Mouse (Mus musculus) kidney, postnatal 10 days (tissue): ENCODE results near the gene Olfr266.

Experiments used
- DNase-seq: peaks from one replicate; pipeline ENCODE4 v3.0.0; 2021; ENCODE audit warnings: mixed read lengths

Olfr266 gene

GRCm38 (mm10) chr3:106826187-106826586, at the start of gene Olfr266:
Gene Olfr266 (minus strand): TSS chr3:106826287.
- no peak for DNase-seq

DNA sequence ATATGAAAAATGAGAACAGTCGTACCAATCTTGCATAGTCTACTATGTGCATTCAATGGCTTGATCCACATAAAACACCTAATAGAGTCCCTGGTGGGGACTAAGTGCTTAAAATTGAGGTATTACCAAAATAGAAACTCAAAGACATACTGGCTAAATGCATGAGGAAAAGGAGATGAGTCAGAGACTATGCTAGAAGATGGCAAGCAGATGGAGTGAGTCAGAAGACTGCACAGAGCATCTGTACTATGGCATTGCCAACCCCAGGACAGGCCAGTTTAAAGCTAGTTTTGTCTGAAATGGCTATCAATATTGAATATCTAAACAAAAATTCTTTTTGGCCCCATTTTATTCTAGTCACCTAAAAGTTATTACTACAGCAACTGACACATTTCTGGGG, 49.5 kb upstream of the Olfr266 start:
- no peak for DNase-seq

DNA sequence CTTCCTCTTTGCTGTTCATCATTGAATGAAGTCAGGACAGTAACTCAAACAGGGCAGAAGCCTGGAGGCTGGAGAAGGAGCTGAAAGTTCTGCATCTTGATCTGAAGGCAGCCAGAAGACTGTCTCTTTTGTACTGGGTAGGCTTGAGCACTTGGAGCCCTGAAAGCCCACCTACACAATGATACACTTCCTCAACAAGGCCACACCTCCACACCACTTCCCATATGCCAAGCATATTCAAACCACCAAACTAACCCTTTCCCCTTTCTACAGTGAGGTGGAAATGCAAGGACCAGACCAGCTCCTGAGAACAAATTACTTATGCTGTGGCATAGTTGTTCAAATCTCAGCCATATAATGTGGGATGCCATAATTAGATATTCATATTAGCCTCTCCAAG, 46.8 kb upstream of the Olfr266 start:
- no peak for DNase-seq

DNA sequence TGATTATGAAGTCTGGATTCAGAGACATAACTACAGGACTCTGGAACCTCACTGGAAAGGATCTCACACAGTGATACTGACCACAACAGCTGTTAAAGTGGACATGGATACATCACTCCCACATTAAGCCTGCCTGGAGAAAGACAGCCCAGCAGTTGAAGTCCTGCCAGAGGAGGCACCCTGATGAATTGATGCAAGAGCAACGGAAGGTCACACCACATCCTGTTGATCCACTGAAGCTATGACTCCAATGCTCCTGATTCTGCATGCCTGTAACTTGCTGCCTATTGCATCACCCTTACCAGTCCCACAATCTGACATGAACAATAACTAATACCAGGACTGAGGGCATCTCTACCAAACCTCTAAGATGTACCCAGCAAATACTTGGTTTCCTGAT, 6.0 kb upstream of the Olfr266 start:
- DNase-seq: peak; percentile 51

DNA sequence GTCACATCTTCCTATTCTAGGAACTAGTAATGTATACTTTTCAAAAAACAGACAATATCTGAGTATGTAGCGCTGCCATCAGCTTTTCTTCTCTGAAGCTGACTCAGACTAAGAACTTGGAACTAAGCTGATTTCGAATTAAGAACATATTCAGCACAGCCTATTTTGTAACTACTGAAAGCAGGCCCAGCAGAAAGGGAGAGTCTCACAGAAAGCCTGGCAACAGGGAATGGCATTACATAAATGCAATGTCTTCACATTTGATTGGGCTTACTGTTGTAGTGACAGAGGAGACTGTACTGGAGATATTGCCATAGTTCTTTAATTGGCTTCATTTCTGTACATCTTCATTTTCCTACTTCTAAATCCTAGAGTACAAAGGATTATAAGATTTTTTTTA, 8.4 kb downstream of the Olfr266 start:
- DNase-seq: no peak

DNA sequence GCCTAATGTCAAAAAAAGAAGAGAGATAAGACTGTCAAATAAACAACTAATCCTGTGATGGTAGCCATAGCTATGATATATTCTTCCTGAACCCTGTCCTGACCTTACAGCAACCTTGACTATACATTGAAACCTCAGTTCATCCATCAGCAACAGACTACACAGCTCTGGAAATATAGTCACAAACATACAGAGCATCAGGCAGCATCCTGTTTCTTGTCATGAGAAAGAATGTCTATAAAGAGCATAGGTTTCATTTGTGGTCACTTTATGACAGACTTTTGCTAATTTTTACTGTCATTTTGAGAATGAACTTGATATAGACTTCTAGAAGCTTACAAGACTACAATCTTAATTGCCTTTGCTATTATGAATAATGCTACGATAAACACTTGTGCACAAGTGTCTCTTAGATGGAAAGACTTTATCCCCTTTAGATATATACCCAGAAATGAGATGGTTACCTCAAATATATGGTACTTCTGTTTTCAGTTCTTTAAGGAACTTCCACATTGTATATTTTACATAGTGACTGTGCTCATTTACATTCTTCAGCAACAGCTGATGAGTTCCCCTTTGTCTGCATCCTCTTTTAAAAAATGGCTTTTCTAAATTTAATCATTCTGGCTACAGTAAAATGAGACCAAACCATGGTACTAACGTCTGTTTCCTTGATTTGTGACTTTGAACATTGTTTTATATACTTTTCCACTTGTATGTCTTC, 17.0 kb downstream of the Olfr266 start:
- no peak for DNase-seq

GRCm38 (mm10) chr3:106798079-106798478, 28.0 kb downstream of the Olfr266 start:
- DNase-seq: no peak

DNA sequence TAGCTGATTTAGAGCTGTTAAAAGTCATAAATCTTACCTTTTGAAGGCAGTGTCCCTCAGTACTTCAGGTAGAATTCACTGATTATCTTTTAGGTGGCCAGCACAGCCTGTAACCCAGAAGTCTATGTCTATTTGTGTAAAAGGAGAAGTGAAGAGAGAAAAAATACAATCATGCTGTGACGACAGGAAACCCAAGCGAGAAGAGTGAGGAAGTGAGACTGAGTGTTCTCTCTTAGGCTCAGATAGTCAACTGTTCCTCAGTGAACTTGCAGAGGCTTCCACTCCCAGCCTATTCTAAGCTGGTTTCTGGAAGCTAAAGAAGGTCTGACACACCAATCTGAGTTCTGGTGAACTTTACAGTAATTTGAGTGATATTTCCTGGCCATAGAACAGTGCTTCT, 36.2 kb downstream of the Olfr266 start, which contains the start of gene Cd53:
Gene Cd53 (minus strand): TSS at position 220 of the 400 bp plus-strand sequence.
- DNase-seq: no peak

- DNase-seq: peak; percentile 13
These were observed 37.6 kb downstream of the Olfr266 start for GRCm38 (mm10) chr3:106788440-106788887.

DNA sequence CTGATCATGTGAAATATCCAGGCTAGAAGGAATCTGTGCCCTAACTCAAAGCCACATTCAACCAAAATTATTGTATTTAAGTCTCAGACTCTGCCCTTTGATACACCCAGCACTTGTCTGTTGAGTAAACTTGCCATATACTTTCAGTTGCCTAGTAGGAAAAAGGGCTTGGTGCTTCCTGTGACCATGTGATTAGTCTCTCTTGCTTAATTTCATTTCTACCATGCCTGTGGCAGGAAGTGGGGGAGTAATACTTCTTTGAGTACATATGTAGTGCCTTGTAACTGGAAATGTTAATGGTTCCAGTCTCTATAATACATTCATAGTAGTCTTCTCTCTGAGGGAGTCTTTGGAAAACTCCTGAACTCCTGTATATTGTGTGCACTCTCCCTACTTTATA, 38.1 kb downstream of the Olfr266 start:
- DNase-seq: no peak

GRCm38 (mm10) chr3:106785130-106785529, 41.0 kb downstream of the Olfr266 start:
- DNase-seq: no peak

- no peak for DNase-seq
These were observed 54.3 kb downstream of the Olfr266 start for GRCm38 (mm10) chr3:106771834-106772233.
